Mouse (Mus musculus) cortical plate, adult 2 months (tissue): ENCODE data around the gene Olfr113. TPM values are rescaled to one million over a fixed set of nuclear protein-coding genes. Genes with fewer than 3 reads are reported as not detected.
"Not testable (repeated sequence)": the region's sequence is repeated elsewhere in the genome, so short reads cannot be mapped to it uniquely, and the experiment has no call there.

Experiments
- H3K27ac ChIP-seq: fragments of 200-500 bp; 2 replicates; pipeline ENCODE4 v1.5.1; 2012; ENCODE audit warnings: low read length, control low read depth, inconsistent platforms; ENCODE audit not compliant: insufficient read depth
- H3K4me1 ChIP-seq: fragments of 200-500 bp; 2 replicates; pipeline ENCODE4 v1.6.1; 2011; ENCODE audit warnings: low read length; ENCODE audit not compliant: control insufficient read depth, insufficient read depth
- H3K4me3 ChIP-seq: fragments of 200-500 bp; 2 replicates; pipeline ENCODE4 v1.5.1; 2011; ENCODE audit warnings: mild to moderate bottlenecking, low read length, control low read depth; ENCODE audit not compliant: insufficient read depth
- CTCF ChIP-seq: fragments of 200-500 bp; IDR thresholded peaks from 2 replicates; pipeline ENCODE4 v1.5.1; 2011; ENCODE audit warnings: mild to moderate bottlenecking, control low read depth, low read length; ENCODE audit not compliant: insufficient read depth; ENCODE audit errors: extremely low read depth
- POLR2A ChIP-seq: fragments of 200-500 bp; IDR thresholded peaks from 2 replicates; pipeline ENCODE4 v1.6.1; 2011; ENCODE audit warnings: mild to moderate bottlenecking, low read length, control low read depth; ENCODE audit not compliant: insufficient read depth; ENCODE audit errors: extremely low read depth
- polyA plus RNA-seq: library from polyadenylated mRNA; depleted of rRNA; stranded (reverse); fragments of >200 nt; gene quantifications from 2 replicates; pipeline ENCODE4 v1.2.3, GENCODE M21; 2012; rRNA removed

The Olfr113 gene
- polyA plus RNA-seq: not detected in 2 replicates

DNA sequence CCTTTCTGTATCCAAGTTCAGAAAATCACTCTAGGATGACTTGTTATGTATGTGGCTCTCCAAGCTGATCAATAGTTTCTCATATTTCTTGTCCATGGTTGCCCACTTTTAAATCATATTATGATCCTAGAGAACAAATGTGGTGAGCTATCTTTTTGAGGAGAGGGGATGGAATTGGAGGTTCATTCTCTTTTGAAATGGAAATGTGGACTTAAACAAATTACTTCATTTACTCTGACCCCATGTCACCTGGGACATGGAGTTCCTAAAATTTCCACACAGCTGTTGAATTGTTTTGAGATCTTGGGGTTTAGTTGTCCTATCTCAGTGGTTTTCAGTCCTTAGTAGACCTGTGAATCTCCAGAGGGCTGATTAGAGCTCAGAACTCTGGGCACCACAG, at the start of gene Olfr113:
Olfr113 (minus strand) TSS at position 101 of the 400 bp plus-strand sequence.
- TF ChIP-seq CTCF (no peak), POLR2A (no peak)
- no peaks in the 10 kb centered on the region for H3K4me1 ChIP-seq
- H3K4me3 ChIP-seq: no peak within 1 kb of the TSS
- H3K27ac ChIP-seq: no peak within 1 kb of the TSS

DNA sequence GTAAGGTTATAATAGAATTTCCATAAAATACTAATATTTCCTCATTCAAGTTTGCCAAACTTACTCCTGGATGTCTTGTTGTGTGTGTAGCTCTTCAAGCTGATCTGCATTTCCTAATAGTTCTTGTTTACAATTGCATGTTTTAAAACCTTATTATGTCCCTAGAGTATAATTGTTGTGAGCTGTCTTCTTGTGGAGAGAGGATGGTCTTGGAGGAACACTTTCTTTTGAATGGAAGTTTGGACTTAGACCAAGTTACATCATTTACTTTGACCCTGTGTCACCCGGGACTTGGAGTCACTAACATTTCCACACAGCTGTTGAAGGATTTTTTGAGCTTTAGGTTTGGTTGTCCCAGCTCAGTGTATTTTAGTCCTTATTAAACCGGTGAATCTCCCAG, 49.5 kb upstream of the Olfr113 start, which contains the start of the genes Olfr115 and Olfr116:
Olfr115 (minus strand) TSS at position 101 of the 400 bp plus-strand sequence.
Olfr116 (minus strand) TSS at position 191 of the 400 bp plus-strand sequence.
- no peak within 1 kb of the TSS for H3K27ac ChIP-seq
- H3K4me1 ChIP-seq: no peaks in the 10 kb centered on the region
- H3K4me3 ChIP-seq: no peak within 1 kb of the TSS
- TF ChIP-seq POLR2A (no peak), CTCF (no peak)

- no peak for TF ChIP-seq POLR2A
- TF ChIP-seq CTCF: no peak
- Histone ChIP-seq H3K4me3 (no peak within 1 kb of the TSS), H3K4me1 (no peaks in the 10 kb centered on the region), H3K27ac (no peak within 1 kb of the TSS)
Observed at GRCm38 (mm10) chr17:37592643-37593042, 15.2 kb upstream of the Olfr113 start, which contains the start of gene Olfr114. Gene Olfr114 (minus strand): TSS chr17:37592743.

DNA sequence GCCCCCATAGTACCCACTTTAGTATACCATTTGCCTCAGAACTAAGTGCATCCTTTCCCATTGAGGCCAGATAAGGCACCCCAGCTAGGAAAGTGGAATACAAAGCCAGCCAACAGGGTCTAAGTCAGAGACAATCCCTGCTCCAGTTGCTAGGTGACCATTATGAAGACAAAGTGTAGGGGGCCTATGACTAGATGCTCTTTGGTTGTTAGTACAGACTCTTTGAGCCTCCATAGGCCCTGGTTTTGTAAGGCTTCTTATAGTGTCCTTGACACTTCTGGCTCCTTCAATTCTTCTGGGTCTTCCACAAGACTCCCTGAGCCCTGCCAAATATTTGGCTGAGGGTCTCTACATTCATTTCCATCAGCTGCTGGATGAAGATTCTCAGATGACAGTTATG, 8.1 kb downstream of the Olfr113 start, which contains the start of gene Olfr112:
Olfr112 (minus strand) TSS at position 101 of the 400 bp plus-strand sequence.
- Histone ChIP-seq H3K27ac (no peak within 1 kb of the TSS), H3K4me1 (no peaks in the 10 kb centered on the region), H3K4me3 (no peak within 1 kb of the TSS)
- TF ChIP-seq POLR2A (no peak), CTCF (no peak)

DNA sequence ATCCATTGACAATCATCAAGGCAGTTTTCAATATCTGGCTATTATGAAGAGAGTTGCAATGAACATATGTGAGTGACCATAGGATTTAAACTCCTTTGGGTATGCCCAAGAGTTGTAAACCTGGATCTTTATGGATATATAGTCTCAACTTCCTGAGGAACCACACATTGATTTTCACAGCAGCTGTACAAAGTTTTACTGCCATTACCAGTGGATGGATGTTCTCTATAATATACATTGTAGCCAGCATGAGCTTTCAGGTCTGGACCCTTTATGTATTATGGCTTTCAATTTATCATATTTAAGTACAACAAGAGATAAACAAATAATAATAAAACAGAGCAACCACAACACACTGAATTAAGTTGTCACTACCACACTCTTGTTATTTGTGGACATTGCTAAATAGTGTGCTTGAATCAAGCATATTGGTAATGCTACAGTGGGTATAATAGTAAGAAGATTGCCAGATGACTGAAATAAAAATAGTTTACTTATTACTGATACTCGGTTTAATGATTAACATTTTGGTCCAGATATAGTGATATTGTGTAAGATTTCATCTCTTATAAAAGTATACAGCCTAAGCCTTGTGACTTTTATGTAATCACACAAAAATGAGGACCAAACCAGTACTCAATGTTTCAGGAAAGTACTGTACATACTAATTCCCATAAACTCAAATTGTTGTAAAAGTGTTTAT, 18.4 kb downstream of the Olfr113 start:
- TF ChIP-seq CTCF (no peak), POLR2A (no peak)
- Histone ChIP-seq H3K4me1 (no peaks in the 10 kb centered on the region), H3K27ac (no peak overlapping the region), H3K4me3 (no peak overlapping the region)

DNA sequence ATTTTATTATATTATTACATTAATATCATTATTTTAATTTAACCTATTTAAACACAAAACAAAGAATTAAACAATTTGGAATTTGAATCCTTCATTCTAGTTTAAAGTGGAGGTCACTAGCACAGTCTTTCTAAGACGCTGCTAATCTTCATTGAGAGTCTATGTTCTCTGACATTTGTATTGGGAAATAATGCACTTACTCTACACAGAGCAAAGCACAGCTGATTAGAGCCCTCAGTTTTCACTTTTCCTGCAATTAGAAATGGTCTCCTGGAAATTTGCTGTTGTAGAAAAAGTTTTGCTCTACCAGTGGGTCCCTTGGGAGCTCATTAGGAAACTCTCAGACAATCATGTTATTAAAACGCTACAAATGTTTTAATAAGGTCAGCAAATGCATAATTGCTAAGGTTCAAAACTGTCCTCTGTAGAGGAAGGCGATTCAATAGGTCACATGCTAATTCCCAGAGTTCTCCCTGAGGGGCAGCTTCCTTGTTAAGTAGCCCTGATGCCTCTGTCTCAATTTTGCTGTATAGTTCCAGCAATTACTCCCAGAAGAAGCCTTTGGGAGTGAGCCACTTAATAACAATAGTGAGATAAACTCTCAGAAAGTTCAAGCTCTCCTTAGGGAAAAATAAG, 33.5 kb downstream of the Olfr113 start:
- no peaks in the 10 kb centered on the region for H3K4me1 ChIP-seq
- no peak overlapping the region for H3K4me3 ChIP-seq
- H3K27ac ChIP-seq: no peak overlapping the region
- TF ChIP-seq POLR2A (no peak), CTCF (no peak)

DNA sequence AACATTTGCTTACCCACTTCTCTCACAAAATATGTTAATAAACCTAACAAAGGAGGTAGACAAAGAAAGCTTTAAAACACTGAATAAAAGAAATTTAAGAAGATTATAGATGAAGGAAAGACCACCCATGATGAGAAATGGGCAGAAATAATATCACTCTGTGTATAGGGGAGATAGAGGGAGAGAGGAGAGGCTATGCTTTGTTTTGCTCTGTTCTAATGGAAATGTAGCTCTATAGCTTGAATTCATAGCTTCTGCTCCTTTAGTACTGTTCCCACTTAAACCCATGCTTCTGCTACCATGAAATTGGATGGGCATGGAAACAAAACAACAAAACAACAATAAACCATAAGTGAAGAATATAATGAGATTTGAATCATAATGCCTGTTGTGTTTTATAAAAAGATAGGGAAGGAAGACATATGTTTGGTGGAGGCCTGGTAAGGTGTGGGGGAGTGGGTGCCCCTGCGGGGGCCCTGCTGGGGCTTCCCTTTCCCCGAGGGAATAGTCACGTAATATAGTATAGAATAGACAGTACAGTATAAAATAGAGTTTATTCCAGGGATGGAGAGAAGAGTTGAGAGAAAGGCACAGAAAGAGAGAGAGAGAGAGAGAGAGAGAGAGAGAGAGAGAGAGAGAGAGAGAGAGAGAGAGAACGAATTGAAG, 35.9 kb downstream of the Olfr113 start:
- TF ChIP-seq POLR2A (no peak), CTCF (no peak)
- no peaks in the 10 kb centered on the region for H3K4me1 ChIP-seq
- no peak overlapping the region for H3K4me3 ChIP-seq
- no peak overlapping the region for H3K27ac ChIP-seq

DNA sequence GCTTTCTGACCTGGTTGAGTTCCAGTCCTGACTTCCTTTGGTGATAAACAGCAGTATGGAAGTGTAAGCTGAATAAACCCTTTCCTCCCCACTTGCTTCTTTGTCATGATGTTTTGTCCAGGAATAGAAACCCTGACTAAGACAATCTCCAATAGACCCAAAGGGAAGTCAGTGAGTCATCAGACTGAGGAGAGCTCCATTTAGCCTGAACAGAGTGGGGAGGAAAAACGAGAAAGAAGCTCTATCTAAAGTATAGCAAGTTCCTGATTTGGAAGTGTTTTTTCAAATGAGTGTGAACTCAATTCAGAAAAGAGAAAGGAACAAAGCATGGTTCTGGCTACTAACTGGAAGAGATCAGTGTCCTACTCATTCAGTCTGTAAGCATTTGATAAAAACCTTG, 39.0 kb downstream of the Olfr113 start:
- not testable (repeated sequence) for H3K4me3 ChIP-seq, H3K27ac ChIP-seq, H3K4me1 ChIP-seq

GRCm38 (mm10) chr17:37535173-37535572, 42.3 kb downstream of the Olfr113 start:
- Histone ChIP-seq H3K4me3 (no peak overlapping the region), H3K4me1 (no peaks in the 10 kb centered on the region), H3K27ac (no peak overlapping the region)
- TF ChIP-seq CTCF (no peak), POLR2A (no peak)

DNA sequence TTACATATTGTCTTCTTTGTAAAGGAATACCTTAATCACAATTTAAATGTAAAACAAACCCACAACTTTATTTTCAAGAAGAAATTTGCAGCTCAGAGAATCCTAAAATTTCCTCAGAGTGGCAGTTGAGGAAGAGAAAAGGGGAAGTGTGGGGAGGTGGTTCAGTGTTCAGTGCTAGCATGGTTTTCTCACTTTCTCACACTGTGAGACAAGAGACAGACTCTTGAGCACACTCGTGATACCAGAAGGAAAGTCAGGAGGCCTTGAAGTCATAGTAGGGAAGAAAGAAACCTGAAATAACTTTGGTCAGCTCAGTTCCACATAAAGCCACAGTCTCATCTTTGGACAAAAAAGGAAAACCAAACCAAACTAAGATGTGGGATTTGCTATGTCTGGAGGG, 52.0 kb downstream of the Olfr113 start:
- not testable (repeated sequence) for H3K4me1 ChIP-seq, H3K4me3 ChIP-seq, H3K27ac ChIP-seq

- H3K4me1 ChIP-seq, H3K4me3 ChIP-seq, H3K27ac ChIP-seq: not testable (repeated sequence)
Observed at GRCm38 (mm10) chr17:37524612-37525011, 52.9 kb downstream of the Olfr113 start.
